Mouse (Mus musculus) embryo, embryonic 10 days (tissue): Measurements from ENCODE around the gene Kpna2.
"Not testable (repeated sequence)": the region's sequence is repeated elsewhere in the genome, so short reads cannot be mapped to it uniquely, and the experiment has no call there.

Experiments used
- DNase-seq: peaks from one replicate; pipeline ENCODE4 v3.0.0-alpha.2; 2015; ENCODE audit warnings: low spot score

Kpna2 gene

DNA sequence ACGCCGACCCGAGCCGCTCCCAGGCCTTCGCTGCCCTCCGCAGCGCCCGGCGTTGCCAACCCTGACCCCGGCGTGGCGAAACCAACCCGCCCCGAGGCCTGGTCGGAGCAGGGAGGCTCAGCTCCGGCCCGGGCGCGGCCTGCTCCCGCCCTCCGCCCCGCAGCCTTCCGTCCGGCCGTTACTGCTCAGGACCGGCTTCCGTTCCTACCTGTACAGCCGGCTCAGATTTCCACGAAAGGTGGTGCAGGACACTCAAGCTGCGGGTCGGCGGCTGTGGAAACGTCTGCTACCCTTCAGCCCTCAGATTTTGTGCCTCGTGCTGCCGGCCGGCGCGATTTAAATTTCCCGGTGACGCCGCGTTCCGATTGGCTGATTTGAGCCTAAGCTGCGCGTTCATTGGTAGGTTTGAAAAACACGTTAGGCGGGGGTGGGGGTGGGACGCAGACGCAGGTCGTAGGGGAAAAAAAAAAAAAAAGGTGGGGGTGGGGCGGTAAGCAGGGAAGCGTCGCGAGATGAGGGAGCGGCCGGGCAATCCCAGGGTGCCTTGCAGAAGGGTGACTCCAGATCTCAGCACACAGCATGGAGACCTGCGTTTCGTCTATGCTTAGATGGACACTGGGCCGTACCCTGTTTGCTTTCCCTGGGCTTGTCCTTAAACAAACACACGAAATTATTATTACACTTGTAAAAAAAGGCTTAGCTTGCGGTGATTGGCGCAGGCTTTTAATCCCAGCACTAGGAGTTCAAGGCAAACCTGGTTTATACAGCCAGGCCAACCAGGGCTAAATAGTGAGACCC is at the start of gene Kpna2:
TSS of gene Kpna2 (minus strand) at position 391 of the 798 bp plus-strand sequence.
- peak; percentile 96 for DNase-seq

GRCm38 (mm10) chr11:107046766-107047620 is 47.7 kb upstream of the Kpna2 start:
- no peak for DNase-seq

GRCm38 (mm10) chr11:107045546-107045945 is 46.2 kb upstream of the Kpna2 start:
- no peak for DNase-seq

DNA sequence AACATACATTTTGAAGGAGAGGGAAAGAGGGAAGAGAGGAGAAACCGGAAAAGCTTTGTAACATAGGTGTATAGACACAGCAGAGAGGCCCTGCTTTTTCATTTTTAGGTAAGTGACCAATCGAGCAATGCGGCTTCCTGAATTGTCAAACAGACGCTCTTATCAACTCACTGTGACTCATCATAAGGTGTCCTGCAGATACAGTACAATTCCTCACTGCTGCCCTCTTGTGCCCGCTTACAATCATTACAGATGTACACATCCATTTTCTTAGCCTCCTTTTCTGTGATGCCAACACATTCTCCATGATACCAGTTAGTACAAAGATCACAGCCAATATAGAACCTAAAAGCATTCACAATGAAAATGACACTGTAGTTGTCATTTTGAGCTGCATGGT is 45.0 kb upstream of the Kpna2 start:
- DNase-seq: peak; percentile 84

DNA sequence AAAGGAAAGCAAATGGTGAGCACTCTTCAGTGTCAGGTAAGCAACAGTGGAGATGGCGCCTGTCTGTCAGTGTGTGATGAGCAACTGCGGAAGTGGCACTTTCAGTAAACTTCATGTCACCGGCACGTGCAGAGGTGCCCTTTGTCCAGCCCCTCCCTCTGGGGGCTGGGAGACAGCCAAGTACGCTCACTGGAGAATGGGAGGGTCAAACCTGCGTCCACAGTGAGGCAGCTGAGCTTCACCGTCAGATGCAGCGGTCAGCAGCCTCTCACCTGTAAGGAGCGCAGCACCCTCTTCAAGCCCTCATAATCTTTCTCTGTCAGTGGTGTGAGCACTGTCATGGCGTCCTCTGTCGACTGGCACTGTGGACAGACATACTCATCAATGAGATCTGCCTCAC is 44.0 kb upstream of the Kpna2 start:
- no peak for DNase-seq

- DNase-seq: no peak
These were observed 42.1 kb upstream of the Kpna2 start for GRCm38 (mm10) chr11:107041396-107041795.

DNA sequence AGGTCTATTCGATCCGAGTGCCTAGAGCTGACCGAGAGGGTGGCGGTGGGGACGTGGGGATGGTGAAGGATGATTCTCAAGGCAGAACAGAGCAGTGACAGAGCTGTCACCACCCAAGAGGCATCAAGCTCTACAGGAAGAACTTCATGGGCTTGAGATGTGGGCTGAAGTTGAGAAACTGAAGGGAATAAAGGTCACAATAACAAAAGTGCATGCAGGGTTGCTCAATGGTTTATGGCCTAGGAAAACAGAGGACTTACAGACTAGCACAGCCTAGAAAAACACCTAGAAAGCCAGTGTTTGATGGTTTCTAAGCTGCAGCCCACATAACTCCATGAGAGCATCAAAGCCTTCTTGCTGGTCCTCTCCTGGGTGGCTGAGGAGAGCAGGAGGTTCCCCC is 40.1 kb upstream of the Kpna2 start:
- no peak for DNase-seq

GRCm38 (mm10) chr11:107034085-107034810 is 34.9 kb upstream of the Kpna2 start:
- DNase-seq: no peak

DNA sequence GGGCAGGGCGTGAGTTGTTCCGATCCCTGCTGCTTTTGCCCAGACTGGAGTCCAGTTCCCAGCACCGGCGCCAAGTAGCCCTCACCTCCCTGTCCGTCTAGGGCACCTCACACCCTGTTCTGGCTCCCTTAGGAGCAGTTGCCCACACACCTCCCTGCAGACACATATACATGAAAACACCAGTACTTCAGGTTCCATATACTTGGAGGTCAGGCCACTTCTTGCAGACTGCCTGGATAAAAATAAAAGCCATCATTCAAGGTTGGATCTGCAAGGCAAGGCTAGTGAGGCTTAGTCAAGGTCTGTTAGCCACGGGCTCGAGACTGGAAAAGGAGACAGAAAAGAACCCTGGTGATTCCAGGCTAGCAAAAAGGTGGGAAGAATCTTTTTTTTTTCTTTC is 32.3 kb upstream of the Kpna2 start:
- no peak for DNase-seq

- no peak for DNase-seq
These were observed 30.2 kb upstream of the Kpna2 start for GRCm38 (mm10) chr11:107029536-107029935.

DNA sequence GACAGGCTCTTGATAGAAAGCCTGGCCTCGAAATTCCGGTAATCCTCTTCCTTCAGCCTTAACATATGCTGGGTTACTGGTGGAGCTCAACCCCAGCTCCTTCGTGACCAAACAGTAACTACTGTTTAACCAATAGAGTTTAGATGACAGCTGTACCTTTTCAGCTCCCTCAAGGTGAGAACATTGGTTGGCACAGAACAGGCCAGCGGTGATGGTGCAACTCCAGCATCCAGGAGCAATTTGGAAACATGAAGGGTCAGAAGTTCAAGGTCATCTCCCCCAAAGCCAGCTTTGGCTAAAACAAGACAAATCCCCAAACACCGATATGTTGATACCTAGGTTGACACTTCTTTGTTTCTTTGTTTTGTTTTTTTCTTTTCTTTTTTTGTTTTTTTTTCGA is 29.4 kb upstream of the Kpna2 start:
- no peak for DNase-seq

DNA sequence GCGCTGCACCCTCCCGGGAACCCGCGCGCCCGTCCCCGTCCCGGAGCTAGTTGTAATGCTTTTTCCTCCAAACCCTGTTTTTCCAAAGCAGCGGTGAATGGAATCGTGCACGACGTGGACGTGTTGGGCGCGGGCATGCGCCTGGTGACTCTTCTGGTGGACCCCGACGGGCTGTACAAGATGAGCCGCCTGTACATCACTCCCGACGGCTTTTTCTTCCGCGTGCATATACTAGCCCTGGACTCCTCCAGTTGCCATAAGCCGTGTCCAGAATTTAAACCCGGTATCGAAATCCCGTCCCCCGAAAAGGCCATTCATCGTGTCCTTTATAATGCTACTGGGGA is 28.9 kb upstream of the Kpna2 start:
- DNase-seq: no peak

DNA sequence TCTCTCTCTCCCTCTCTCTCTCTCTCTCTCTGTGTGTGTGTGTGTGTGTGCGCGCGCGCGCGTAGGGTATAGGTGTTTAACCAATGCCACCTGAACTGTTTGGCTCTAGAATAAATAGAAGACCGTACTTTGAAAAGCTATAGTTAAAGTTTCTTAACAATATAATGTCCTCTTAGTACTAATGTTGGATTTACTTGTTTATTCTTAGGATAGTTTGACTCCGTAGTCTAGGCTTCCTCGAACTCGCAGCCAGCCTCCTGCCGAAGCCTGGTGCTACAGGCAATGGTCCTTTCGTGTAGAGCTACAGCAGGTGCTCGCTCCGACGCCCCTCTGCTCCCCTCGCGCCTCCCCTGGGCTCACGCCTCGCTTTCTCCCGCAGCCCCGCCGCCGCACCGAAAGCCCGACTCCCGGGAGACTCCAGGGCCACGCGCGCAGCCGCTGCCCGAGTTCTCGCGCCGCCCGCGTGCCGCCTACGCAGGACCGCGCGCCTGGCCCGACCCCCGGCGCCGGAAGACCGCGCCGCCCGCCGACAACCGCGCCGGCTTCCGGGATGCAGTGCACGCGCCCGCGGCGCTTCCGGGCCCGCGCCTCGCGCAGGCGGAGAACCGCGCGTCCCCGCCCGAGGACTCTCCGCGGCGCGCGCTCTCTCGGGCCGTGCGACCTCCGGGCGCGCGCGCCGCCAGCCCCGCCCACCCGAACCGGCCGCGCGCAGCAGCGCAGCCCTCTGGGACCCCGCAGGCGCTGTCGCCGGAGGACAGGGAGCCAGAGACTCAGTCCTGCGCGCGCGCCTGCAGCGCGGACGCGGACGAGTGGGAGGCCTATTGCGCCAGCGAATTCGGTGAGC is 28.3 kb upstream of the Kpna2 start:
- peak; percentile 90 for DNase-seq

DNA sequence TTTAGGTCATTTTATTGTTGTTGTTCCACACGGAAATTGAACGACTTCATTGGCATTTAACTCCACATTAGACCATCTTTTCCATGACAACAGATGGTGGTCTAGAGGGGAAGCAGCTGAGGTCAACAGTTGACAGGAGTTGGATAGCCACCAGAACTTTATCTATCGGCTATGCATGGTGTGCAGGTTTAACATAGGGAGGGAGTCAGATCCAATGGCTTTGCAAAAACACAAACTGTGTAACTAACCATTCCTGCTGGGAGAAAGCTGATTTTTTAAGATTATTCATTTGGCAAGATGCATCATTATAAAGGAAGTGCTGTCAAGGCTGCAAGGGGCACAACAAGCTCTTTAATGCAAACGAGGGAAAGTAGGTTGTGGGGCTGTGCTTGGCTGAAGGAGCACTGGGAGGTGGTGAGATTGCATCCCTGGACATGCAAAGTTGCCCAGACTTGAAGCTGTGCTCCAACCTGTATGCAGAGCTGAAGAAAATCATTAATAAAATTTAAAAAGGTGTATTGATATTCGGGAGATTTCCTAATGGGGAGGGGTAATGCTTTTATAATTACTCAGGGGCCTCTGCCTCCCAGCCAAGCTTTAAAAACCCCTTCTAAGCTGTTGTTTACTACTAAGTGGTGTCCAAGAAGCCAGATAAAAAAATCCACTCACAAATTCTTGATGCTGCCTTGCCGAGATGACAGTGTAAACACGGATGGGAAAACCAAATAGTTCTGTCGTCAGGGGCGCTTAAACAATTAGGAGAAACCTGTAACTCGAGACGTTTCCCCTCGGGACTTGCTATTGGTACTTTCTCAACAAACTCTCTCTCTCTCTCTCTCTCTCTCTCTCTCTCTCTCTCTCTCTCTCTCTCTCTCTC is 27.5 kb upstream of the Kpna2 start:
- DNase-seq: peak; percentile 45

DNA sequence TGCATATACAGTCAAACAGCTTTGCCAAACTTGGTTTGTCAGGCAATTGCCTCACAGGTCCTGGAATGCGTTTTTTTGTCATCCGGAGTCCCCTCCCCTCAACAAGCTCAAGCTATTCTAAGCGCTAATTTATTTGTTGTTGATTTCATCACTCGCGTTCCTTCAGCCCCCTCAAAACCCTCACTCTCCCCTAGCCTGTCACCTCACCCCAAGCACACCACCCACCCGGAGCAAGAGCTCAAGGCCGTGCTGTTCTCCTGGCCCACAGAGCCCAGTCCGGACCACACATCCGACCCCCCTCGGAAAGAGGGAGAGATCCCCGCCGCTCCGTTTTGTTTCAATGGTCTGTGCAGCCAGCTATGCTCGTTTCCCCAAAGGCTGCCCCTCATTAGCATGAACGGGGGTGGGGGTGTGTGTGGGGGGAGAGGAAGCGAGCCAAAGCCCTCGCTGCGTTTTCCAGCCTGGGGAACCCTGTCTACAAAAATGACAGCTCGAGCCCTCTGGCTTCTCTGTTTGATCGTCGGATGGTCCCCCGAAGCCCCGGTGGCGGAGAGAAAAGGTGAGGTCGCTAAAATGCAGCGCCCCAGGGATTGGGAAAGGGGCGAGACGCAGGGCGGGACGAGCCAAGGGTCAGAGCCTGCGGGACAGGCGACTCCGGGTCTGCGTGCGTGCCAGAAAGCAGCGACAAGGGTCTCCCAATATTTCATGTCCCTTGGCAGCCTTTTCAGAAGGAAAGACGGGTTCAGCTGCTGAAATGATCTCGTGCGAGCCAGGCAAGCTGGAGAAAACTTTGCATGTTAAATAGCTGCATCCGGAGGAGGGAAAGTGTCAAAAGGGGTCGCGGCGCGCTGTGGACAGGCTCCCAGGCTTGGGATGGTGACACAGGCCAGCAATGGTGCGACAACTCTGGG is 26.3 kb upstream of the Kpna2 start, which contains the start of gene 1810010H24Rik:
TSS of gene 1810010H24Rik (plus strand) at position 271 of the 911 bp plus-strand sequence.
- peak; percentile 54 for DNase-seq

DNA sequence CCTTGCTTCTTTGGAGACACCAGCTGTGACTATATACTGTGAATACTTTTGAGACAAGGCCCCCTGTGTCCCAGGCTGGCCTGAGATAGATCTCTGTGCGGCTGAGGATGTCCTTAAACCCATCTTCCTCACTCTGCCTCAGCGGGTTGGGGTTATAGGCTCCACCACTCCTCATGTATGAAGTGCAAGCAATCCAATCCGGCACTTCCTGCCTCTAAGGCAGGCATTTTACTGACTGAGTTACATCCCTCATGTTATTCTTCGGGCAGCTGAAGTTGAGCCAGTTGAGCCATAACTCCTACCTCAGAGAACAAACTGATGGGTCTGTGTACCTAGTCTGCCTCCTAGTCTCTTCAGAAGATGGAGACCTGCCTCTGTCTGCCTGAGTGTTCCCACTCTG is 25.1 kb upstream of the Kpna2 start:
- no peak for DNase-seq

GRCm38 (mm10) chr11:107022050-107022683 is 22.8 kb upstream of the Kpna2 start:
- DNase-seq: no peak

DNA sequence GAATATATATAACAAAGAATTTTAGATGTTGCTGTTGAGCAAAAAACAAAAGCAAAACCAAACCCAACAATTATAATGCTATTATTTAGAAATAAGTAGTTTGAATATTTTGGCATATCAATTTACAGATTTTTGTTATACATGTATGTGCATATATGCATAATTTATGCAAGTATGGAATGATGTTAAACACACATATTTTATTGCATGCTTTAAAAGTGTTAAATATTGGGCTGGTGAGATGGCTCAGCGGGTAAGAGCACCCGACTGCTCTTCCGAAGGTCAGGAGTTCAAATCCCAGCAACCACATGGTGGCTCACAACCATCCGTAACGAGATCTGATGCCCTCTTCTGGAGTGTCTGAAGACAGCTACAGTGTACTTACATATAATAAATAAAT is 20.4 kb upstream of the Kpna2 start:
- not testable (repeated sequence) for DNase-seq

- DNase-seq: no peak
These were observed 20.0 kb upstream of the Kpna2 start for GRCm38 (mm10) chr11:107019318-107019717.
